Mouse (Mus musculus) heart, adult 2 months (tissue): ENCODE data around the gene Zfp598. TPM values are rescaled to one million over a fixed set of nuclear protein-coding genes. Genes with fewer than 3 reads are reported as not detected.
A peak's percentile ranks its signal among the peaks of the same experiment; 100 is the strongest.

Experiments used
- DNase-seq, 2 experiments: peaks; one replicate each; pipeline ENCODE4 v3.0.0; 2021
- H3K27ac ChIP-seq: fragments of 200-600 bp; 2 replicates; pipeline ENCODE4 v1.8.1; 2022
- H3K27me3 ChIP-seq: fragments of 200-500 bp; 2 replicates; pipeline ENCODE4 v1.6.1; 2012; ENCODE audit warnings: mild to moderate bottlenecking, low read length, inconsistent platforms, mixed read lengths; ENCODE audit not compliant: control insufficient read depth, insufficient read depth
- H3K36me3 ChIP-seq: fragments of 200-500 bp; 2 replicates; pipeline ENCODE4 v1.6.1; 2012; ENCODE audit warnings: low read length, inconsistent platforms; ENCODE audit not compliant: control insufficient read depth, insufficient read depth
- H3K4me1 ChIP-seq: fragments of 200-500 bp; 2 replicates; pipeline ENCODE4 v1.6.1; 2011; ENCODE audit warnings: low read length; ENCODE audit not compliant: control insufficient read depth, insufficient read depth
- H3K4me3 ChIP-seq: fragments of 200-600 bp; 2 replicates; pipeline ENCODE4 v1.8.1; 2022
- H3K79me2 ChIP-seq: fragments of 200-500 bp; replicated peaks from 2 replicates; pipeline ENCODE4 v1.6.1; 2012; ENCODE audit warnings: mild to moderate bottlenecking, inconsistent platforms, low read length, moderate library complexity, mixed read lengths; ENCODE audit not compliant: control insufficient read depth, insufficient read depth
- H3K9ac ChIP-seq: fragments of 200-500 bp; 2 replicates; pipeline ENCODE4 v1.6.1; 2012; ENCODE audit warnings: low read depth, mild to moderate bottlenecking, control low read depth, inconsistent platforms, low read length, mixed read lengths
- CTCF ChIP-seq: fragments of 200-600 bp; IDR thresholded peaks from 2 replicates; pipeline ENCODE4 v1.8.1; 2022; ENCODE audit warnings: antibody characterized with exemption, mild to moderate bottlenecking, moderate library complexity
- EP300 ChIP-seq: fragments of 200-500 bp; IDR thresholded peaks from 2 replicates; pipeline ENCODE4 v1.6.1; 2011; ENCODE audit warnings: low read depth, low read length, control low read depth; ENCODE audit not compliant: insufficient read depth
- POLR2A ChIP-seq: fragments of 200-500 bp; IDR thresholded peaks from 2 replicates; pipeline ENCODE4 v1.6.1; 2011; ENCODE audit warnings: mild to moderate bottlenecking, low read depth, low read length, control low read depth; ENCODE audit not compliant: insufficient read depth
- WGBS: fragments of 180-500 bp; shearing (Covaris S2); methylation state at CpG from one replicate; pipeline ENCODE4 v1.1.7; 2018; 5-methylcytosine and 5-hydroxymethylcytosine counted together
- intact Hi-C: fragments of 180-260 bp; cut with DNase I; formaldehyde crosslinking; loops from one replicate; pipeline ENCODE4 v1.15.1; 2025
- polyA plus RNA-seq: library from polyadenylated mRNA; depleted of rRNA; stranded (reverse); fragments of >200 nt; gene quantifications from 2 replicates; pipeline ENCODE4 v1.2.3, GENCODE M21; 2012
- total RNA-seq, 2 experiments: library from RNA; stranded (reverse); gene quantifications; 2 replicates each; pipeline ENCODE4 v1.2.3; 2021

Zfp598 gene
- total and polyA plus RNA-seq, 3 experiments, result 17.4 to 28.1 (median 17.5) TPM

GRCm38 (mm10) chr17:24638214-24638613 is 31.3 kb upstream of the Zfp598 start:
- Histone ChIP-seq H3K79me2 (peaks cover 2% of the 10 kb centered on the region; the same call in 1 of the 2 replicates), H3K27ac (peak overlapping the region; percentile 44), H3K27me3 (no peaks in the 10 kb centered on the region), H3K4me1 (peaks cover 34% of the 10 kb centered on the region), H3K4me3 (no peak overlapping the region), H3K9ac (no peak overlapping the region), H3K36me3 (peaks cover 12% of the 10 kb centered on the region)
- WGBS, result 59% methylated on average over 4 of the region's 4 CpGs
- no peak; the same call in 1 of the 2 replicates for TF ChIP-seq POLR2A
- intact Hi-C loops, result no loop called here
- DNase-seq, result peak; percentile 41 to 60

GRCm38 (mm10) chr17:24638840-24639239 is 30.6 kb upstream of the Zfp598 start:
- H3K9ac ChIP-seq, result no peak overlapping the region
- intact Hi-C loops, result no loop called here
- H3K27me3 ChIP-seq, result no peaks in the 10 kb centered on the region
- peak overlapping the region; percentile 44 for H3K27ac ChIP-seq
- peak overlapping the region; percentile 7; the same call in 1 of the 2 replicates for H3K4me3 ChIP-seq
- H3K4me1 ChIP-seq, result peaks cover 29% of the 10 kb centered on the region
- TF ChIP-seq POLR2A (no peak; the same call in 1 of the 2 replicates), EP300 (0 out of 2 replicates have a peak, but pooled peaks have one; percentile 60)
- peak; percentile 74 to 80 for DNase-seq
- 50% methylated on average over 9 of the region's 9 CpGs for WGBS
- H3K36me3 ChIP-seq, result peaks cover 12% of the 10 kb centered on the region
- H3K79me2 ChIP-seq, result peaks cover 2% of the 10 kb centered on the region; the same call in 1 of the 2 replicates

GRCm38 (mm10) chr17:24639571-24639988 is 29.9 kb upstream of the Zfp598 start:
- no peak overlapping the region for H3K9ac ChIP-seq
- DNase-seq, result no peak
- intact Hi-C loops, result no loop called here
- no peak overlapping the region; the same call in 1 of the 2 replicates for H3K4me3 ChIP-seq
- H3K4me1 ChIP-seq, result peaks cover 24% of the 10 kb centered on the region
- peaks cover 12% of the 10 kb centered on the region for H3K36me3 ChIP-seq
- H3K27ac ChIP-seq, result peak overlapping the region; percentile 44
- peaks cover 2% of the 10 kb centered on the region; the same call in 1 of the 2 replicates for H3K79me2 ChIP-seq
- 59% methylated on average over 5 of the region's 5 CpGs for WGBS
- no peaks in the 10 kb centered on the region for H3K27me3 ChIP-seq
- TF ChIP-seq POLR2A, result no peak
- no peak for TF ChIP-seq CTCF
- TF ChIP-seq EP300, result no peak

GRCm38 (mm10) chr17:24640119-24640518 is 29.4 kb upstream of the Zfp598 start:
- Histone ChIP-seq H3K36me3 (peaks cover 12% of the 10 kb centered on the region), H3K79me2 (peaks cover 2% of the 10 kb centered on the region; the same call in 1 of the 2 replicates), H3K27me3 (no peaks in the 10 kb centered on the region), H3K4me3 (no peak overlapping the region; the same call in 1 of the 2 replicates), H3K9ac (no peak overlapping the region), H3K4me1 (peaks cover 21% of the 10 kb centered on the region), H3K27ac (peak overlapping the region; percentile 44)
- intact Hi-C loops, result loop anchor here (10.0 kb wide), 1 partner anchor 435 kb away; no protein-coding TSS in a partner anchor
- no peak for DNase-seq
- TF ChIP-seq CTCF, result no peak
- no peak for TF ChIP-seq EP300
- TF ChIP-seq POLR2A, result no peak
- 81% methylated on average over 7 of the region's 7 CpGs for WGBS

- peaks cover 12% of the 10 kb centered on the region for H3K36me3 ChIP-seq
- peaks cover 20% of the 10 kb centered on the region for H3K4me1 ChIP-seq
- H3K9ac ChIP-seq, result no peak overlapping the region
- no peak for TF ChIP-seq POLR2A
- no peak for TF ChIP-seq EP300
- no peak for TF ChIP-seq CTCF
- H3K4me3 ChIP-seq, result no peak overlapping the region
- 92% methylated on average over 15 of the region's 15 CpGs for WGBS
- intact Hi-C loops, result loop anchor here (10.0 kb wide), 1 partner anchor 434 kb away; no protein-coding TSS in a partner anchor
- H3K27me3 ChIP-seq, result no peaks in the 10 kb centered on the region
- DNase-seq, result no peak
- peaks cover 2% of the 10 kb centered on the region; the same call in 1 of the 2 replicates for H3K79me2 ChIP-seq
- H3K27ac ChIP-seq, result peak overlapping the region; percentile 44
These were observed 28.9 kb upstream of the Zfp598 start for GRCm38 (mm10) chr17:24640581-24640980.

GRCm38 (mm10) chr17:24641944-24642343 is 27.5 kb upstream of the Zfp598 start:
- Histone ChIP-seq H3K4me3 (peak overlapping the region; percentile 68), H3K27me3 (no peaks in the 10 kb centered on the region), H3K27ac (peak overlapping the region; percentile 99), H3K4me1 (peaks cover 17% of the 10 kb centered on the region), H3K79me2 (peaks cover 2% of the 10 kb centered on the region; the same call in 1 of the 2 replicates), H3K36me3 (peaks cover 12% of the 10 kb centered on the region), H3K9ac (peak overlapping the region; percentile 81)
- WGBS, result 70% methylated on average over 14 of the region's 14 CpGs
- TF ChIP-seq POLR2A, result no peak
- no peak for DNase-seq
- intact Hi-C loops, result loop anchor here (10.0 kb wide), 1 partner anchor 433 kb away; no protein-coding TSS in a partner anchor
